Mouse (Mus musculus): Measurements from ENCODE around the gene Crlf1.

DNA sequence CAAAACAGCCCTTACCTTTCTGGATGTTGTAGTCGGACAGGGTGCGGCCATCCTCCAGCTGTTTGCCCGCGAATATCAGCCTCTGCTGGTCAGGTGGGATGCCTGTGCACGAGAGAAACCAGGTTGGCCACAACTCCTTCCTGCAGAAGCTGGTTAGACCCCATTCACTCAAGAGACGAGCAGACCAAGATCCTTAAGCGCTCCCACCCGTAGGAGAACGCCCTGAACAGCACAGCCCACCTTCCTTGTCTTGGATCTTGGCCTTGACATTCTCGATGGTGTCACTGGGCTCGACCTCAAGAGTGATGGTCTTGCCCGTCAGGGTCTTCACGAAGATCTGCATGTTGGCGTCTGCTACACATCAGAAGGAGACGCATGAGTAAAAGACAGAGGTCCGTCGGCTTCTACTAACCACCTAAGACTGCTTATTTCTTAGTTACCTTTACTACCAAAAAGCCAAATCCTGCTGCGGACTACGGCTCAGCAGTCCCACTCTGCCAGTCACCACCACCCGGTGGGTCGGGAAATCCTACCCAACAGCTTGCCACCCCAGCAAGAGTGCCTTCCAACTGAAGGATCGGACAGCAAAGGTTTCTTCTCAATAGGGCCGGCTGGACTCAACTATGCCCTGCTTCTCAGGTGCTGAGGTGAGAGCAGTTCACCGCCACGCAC is 16.5 kb downstream of the Crlf1 start:
- TF ChIP-seq POLR2A (IDR thresholded peaks at IDR 0.05; ENCODE audit: borderline replicate concordance, extremely low read depth, low read depth, low read length) (no peak), CTCF (IDR thresholded peaks at IDR 0.05; ENCODE audit: insufficient read depth, low read length) (no peak)

Measured in lung, adult 2 months (tissue).